9 mouse cellular contexts compared by ENCODE assay signal in the genomic region with DNA sequence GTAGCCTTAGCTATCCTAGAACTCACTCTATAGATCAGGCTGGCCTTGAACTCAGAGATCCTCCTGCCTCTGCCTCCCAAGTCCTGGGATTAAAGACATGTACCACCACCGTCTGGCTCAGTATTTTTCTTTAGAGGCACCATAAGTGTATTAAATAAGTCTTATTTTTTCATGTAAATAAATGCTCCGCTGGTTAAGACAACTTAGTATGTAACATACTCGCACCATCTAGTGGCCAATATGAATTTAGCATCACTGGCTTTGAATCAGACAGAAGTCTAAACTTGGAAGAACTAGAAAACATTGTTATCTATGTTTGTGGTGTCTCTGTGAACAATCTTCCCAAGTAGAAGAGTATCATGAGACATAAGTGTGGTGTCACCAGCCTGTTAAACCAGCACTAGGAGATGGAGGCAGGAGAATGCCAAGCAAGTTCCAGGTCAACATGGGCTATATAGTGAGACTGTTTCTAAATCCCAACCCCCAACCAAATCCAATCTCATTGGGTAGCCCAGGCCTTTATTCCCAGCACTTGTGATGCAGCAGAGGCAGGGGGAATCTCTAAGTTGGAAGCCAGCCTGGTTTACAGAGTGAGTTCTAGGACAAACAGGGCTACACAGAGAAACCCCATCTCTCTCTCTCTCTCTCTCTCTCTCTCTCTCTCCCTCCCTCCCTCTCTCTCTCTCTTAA. TPM values are rescaled to one million over a fixed set of nuclear protein-coding genes. Genes with fewer than 3 reads are reported as not detected.
DNase-seq lines count a peak whose midpoint lies in the region; ATAC-seq and TF ChIP-seq lines count a peak whose summit lies in the region.
"Had no signal": no experiment of that assay in that cellular context is flagged by ENCODE, and none has a peak within 500 bp of the region (broad histone marks: within the 10 kb centered on the region; RNA-seq: fewer than 3 reads in every experiment).

No protein-coding gene starts in this region.

- peak; percentile 65 for DNase-seq in layer of hippocampus, adult 11-12 months (ENCODE audit: low spot score)
- DNase-seq in layer of hippocampus, postnatal 36 days = no peak
- DNase-seq in MN1 (ENCODE audit: low spot score) = peak; percentile 77
- DNase-seq in cerebellum, adult 9-10 months = peak; percentile 76
- peak; percentile 20 to 37 (median 31) for DNase-seq in liver, embryonic 14.5 days (ENCODE audit: low read depth in 3 of 3, low spot score in 3 of 3)

- peak; percentile 62 for TF ChIP-seq CTCF in liver, embryonic 14.5 days (IDR thresholded peaks at IDR 0.05; ENCODE audit: low read depth)

- H3K27ac ChIP-seq in hindbrain, embryonic 15.5 days (replicated peaks) = no peak overlapping the region
- H3K27ac ChIP-seq in liver, embryonic 14.5 days = no peak overlapping the region
- H3K27ac ChIP-seq: embryonic facial prominence, embryonic 13.5 days; lung, embryonic 15.5 days had no signal

- no peak overlapping the region for H3K4me2 ChIP-seq in hindbrain, embryonic 15.5 days
- H3K4me2 ChIP-seq in liver, embryonic 14.5 days (ENCODE audit: low read depth) = no peak overlapping the region; the same call in 1 of the 2 replicates
- H3K4me2 ChIP-seq: embryonic facial prominence, embryonic 13.5 days; lung, embryonic 15.5 days had no signal

- H3K9ac ChIP-seq in hindbrain, embryonic 15.5 days = no peak overlapping the region
- no peak overlapping the region for H3K9ac ChIP-seq in liver, embryonic 14.5 days (replicated peaks)
- H3K9ac ChIP-seq: embryonic facial prominence, embryonic 13.5 days; lung, embryonic 15.5 days had no signal

- 19% methylated on average over 3 of the region's 3 CpGs for WGBS in hindbrain, embryonic 15.5 days
- WGBS in liver, embryonic 14.5 days (ENCODE audit: insufficient replicate concordance) = 6% methylated on average over 3 of the region's 3 CpGs

- no peak overlapping the region for H3K4me3 ChIP-seq in hindbrain, embryonic 15.5 days
- no peak overlapping the region for H3K4me3 ChIP-seq in liver, embryonic 14.5 days (ENCODE audit: insufficient read depth in 1 of 2, low read depth in 2 of 2, low read length in 2 of 2)
- H3K4me3 ChIP-seq: embryonic facial prominence, embryonic 13.5 days; lung, embryonic 15.5 days had no signal

- 0 out of 2 replicates have a peak, but pooled peaks have one; percentile 38 for ATAC-seq in hindbrain, embryonic 15.5 days (ENCODE audit: low FRiP score, low read depth)
- no peak for ATAC-seq in liver, embryonic 14.5 days (ENCODE audit: insufficient read depth)
- peak; percentile 83 for ATAC-seq in neutrophil, adult 5-6 weeks (ENCODE audit: extremely low read depth, insufficient number of reproducible peaks, low FRiP score, poor library complexity, severe bottlenecking)

- TF ChIP-seq EP300 in liver, embryonic 14.5 days (IDR thresholded peaks at IDR 0.05; ENCODE audit: low read depth) = no peak

- no peaks in the 10 kb centered on the region for H3K9me3 ChIP-seq in hindbrain, embryonic 15.5 days
- H3K9me3 ChIP-seq in liver, embryonic 14.5 days (ENCODE audit: control insufficient read depth, low read length) = no peaks in the 10 kb centered on the region
- H3K9me3 ChIP-seq: embryonic facial prominence, embryonic 13.5 days; lung, embryonic 15.5 days had no signal

- no peaks in the 10 kb centered on the region for H3K36me3 ChIP-seq in hindbrain, embryonic 15.5 days
- H3K36me3 ChIP-seq in liver, embryonic 14.5 days (replicated peaks; ENCODE audit: control insufficient read depth, insufficient read depth, low read depth) = no peaks in the 10 kb centered on the region
- H3K36me3 ChIP-seq: embryonic facial prominence, embryonic 13.5 days; lung, embryonic 15.5 days had no signal

- H3K4me1 ChIP-seq in hindbrain, embryonic 15.5 days (replicated peaks) = no peaks in the 10 kb centered on the region
- H3K4me1 ChIP-seq in liver, embryonic 14.5 days (replicated peaks; ENCODE audit: control insufficient read depth in 2 of 2, insufficient read depth in 2 of 2, low read length in 1 of 2) = peaks cover 0 to 6% of the 10 kb centered on the region in 2 experiments; a peak in 1 of 4 replicates
- H3K4me1 ChIP-seq: embryonic facial prominence, embryonic 13.5 days; lung, embryonic 15.5 days had no signal

- no peaks in the 10 kb centered on the region for H3K27me3 ChIP-seq in hindbrain, embryonic 15.5 days
- no peaks in the 10 kb centered on the region for H3K27me3 ChIP-seq in liver, embryonic 14.5 days (ENCODE audit: control insufficient read depth, insufficient read depth, low read length)
- H3K27me3 ChIP-seq: embryonic facial prominence, embryonic 13.5 days; lung, embryonic 15.5 days had no signal

RNA-seq across cellular contexts. Expression of gene Ccnl1, which starts 33.1 kb away (rescaled TPM):
- 10 to 100 TPM; 60.4 to 67.2 TPM for total RNA-seq in layer of hippocampus, postnatal 36 days (2021)
- 63.6 and 66.1 TPM in 2 replicates for polyA plus RNA-seq in hindbrain, embryonic 15.5 days (2015; fragmentation: Nextera tagmentation; extraction: Ambion mirVana)
- 29.9 and 45.9 TPM in 2 replicates for polyA plus RNA-seq in liver, embryonic 14.5 days (2012; rRNA removed)
- polyA plus RNA-seq in liver, embryonic 14.5 days (2014; fragmentation: Nextera tagmentation; extraction: Ambion mirVana) = 41.6 and 44.2 TPM in 2 replicates
- total RNA-seq in neutrophil, adult 5-6 weeks (2017) = 413 and 456 TPM in 2 replicates

Comparison
In these comparisons a context has a peak if more than half of its experiments do, and no peak if none do; other contexts are left out.
1. DNase-seq: peak in layer of hippocampus, adult 11-12 months (single experiment), MN1 (single experiment), cerebellum, adult 9-10 months (single experiment) and liver, embryonic 14.5 days (3 of 3); none in layer of hippocampus, postnatal 36 days (0 of 2).